Mouse (Mus musculus) bone marrow, adult 2 months (tissue): ENCODE data around the gene Ano2. TPM values are rescaled to one million over a fixed set of nuclear protein-coding genes. Genes with fewer than 3 reads are reported as not detected.

Experiments used
- H3K27ac ChIP-seq: fragments of 200-500 bp; 2 replicates; pipeline ENCODE4 v1.5.1; 2012; ENCODE audit warnings: low read depth, mild to moderate bottlenecking, control low read depth, inconsistent platforms, low read length; ENCODE audit not compliant: control insufficient read depth, poor library complexity, insufficient read depth
- H3K4me1 ChIP-seq: fragments of 200-500 bp; 2 replicates; pipeline ENCODE4 v1.6.1; 2011; ENCODE audit warnings: low read length; ENCODE audit not compliant: control insufficient read depth, insufficient read depth
- H3K4me3 ChIP-seq: fragments of 200-500 bp; replicated peaks from 2 replicates; pipeline ENCODE3; 2011; ENCODE audit warnings: mild to moderate bottlenecking, low read depth, low read length, control low read depth; ENCODE audit not compliant: control insufficient read depth
- CTCF ChIP-seq: fragments of 200-500 bp; IDR thresholded peaks from 2 replicates; pipeline ENCODE4 v1.5.1; 2011; ENCODE audit warnings: low read length, control low read depth; ENCODE audit not compliant: control insufficient read depth, insufficient read depth
- POLR2A ChIP-seq: fragments of 200-500 bp; IDR thresholded peaks from 2 replicates; pipeline ENCODE4 v1.6.1; 2011; ENCODE audit warnings: low read depth, mild to moderate bottlenecking, control low read depth, low read length, borderline replicate concordance; ENCODE audit not compliant: control insufficient read depth
- WGBS: fragments of 180-500 bp; shearing (Covaris S2); methylation state at CpG from one replicate; pipeline ENCODE4 v1.1.7; 2018; 5-methylcytosine and 5-hydroxymethylcytosine counted together
- polyA plus RNA-seq: library from polyadenylated mRNA; stranded (reverse); fragments of >200 nt; gene quantifications from 2 replicates; pipeline ENCODE4 v1.2.4, GENCODE M21; 2011; ENCODE audit warnings: low replicate concordance; ENCODE audit not compliant: missing spikeins, insufficient read depth, insufficient read length

The Ano2 gene
- polyA plus RNA-seq, 1 experiment: 1.6 TPM

- H3K27ac ChIP-seq: no peak overlapping the region
- no peaks in the 10 kb centered on the region for H3K4me1 ChIP-seq
- TF ChIP-seq POLR2A (no peak), CTCF (no peak)
- WGBS: 75% methylated on average over 11 of the region's 11 CpGs
- H3K4me3 ChIP-seq: no peak overlapping the region
Measured at GRCm38 (mm10) chr6:125762851-125763519, 72.8 kb downstream of the Ano2 start.

- WGBS: 64% methylated on average over 5 of the region's 5 CpGs
- TF ChIP-seq POLR2A: no peak
- no peak for TF ChIP-seq CTCF
- H3K4me3 ChIP-seq: no peak overlapping the region
- no peaks in the 10 kb centered on the region for H3K4me1 ChIP-seq
- no peak overlapping the region for H3K27ac ChIP-seq
Measured at GRCm38 (mm10) chr6:125773256-125773655, 83.0 kb downstream of the Ano2 start.

GRCm38 (mm10) chr6:125776291-125776690 is 86.1 kb downstream of the Ano2 start:
- H3K4me1 ChIP-seq: no peaks in the 10 kb centered on the region
- H3K4me3 ChIP-seq: no peak overlapping the region
- WGBS: 71% methylated on average over 5 of the region's 5 CpGs
- TF ChIP-seq POLR2A (no peak), CTCF (no peak)
- H3K27ac ChIP-seq: no peak overlapping the region

GRCm38 (mm10) chr6:125802954-125803353 is 112.7 kb downstream of the Ano2 start:
- Histone ChIP-seq H3K27ac (no peak overlapping the region), H3K4me1 (no peaks in the 10 kb centered on the region), H3K4me3 (no peak overlapping the region)
- WGBS: 81% methylated on average over 8 of the region's 8 CpGs
- TF ChIP-seq POLR2A (no peak), CTCF (no peak)

- Histone ChIP-seq H3K27ac (no peak overlapping the region), H3K4me3 (no peak overlapping the region), H3K4me1 (no peaks in the 10 kb centered on the region)
- TF ChIP-seq POLR2A (no peak), CTCF (no peak)
- 69% methylated on average over 20 of the region's 20 CpGs for WGBS
Measured at GRCm38 (mm10) chr6:125803364-125804011, 113.3 kb downstream of the Ano2 start.

GRCm38 (mm10) chr6:125808996-125809649 is 118.9 kb downstream of the Ano2 start:
- 73% methylated on average over 9 of the region's 9 CpGs for WGBS
- Histone ChIP-seq H3K27ac (no peak overlapping the region), H3K4me3 (no peak overlapping the region), H3K4me1 (no peaks in the 10 kb centered on the region)
- TF ChIP-seq CTCF (no peak), POLR2A (no peak)

GRCm38 (mm10) chr6:125811395-125811794 is 121.2 kb downstream of the Ano2 start:
- Histone ChIP-seq H3K4me1 (no peaks in the 10 kb centered on the region), H3K4me3 (no peak overlapping the region), H3K27ac (no peak overlapping the region)
- 14% methylated on average over 2 of the region's 2 CpGs for WGBS
- TF ChIP-seq POLR2A: no peak
- TF ChIP-seq CTCF: no peak

- H3K4me3 ChIP-seq: no peak overlapping the region
- no peak overlapping the region for H3K27ac ChIP-seq
- no peaks in the 10 kb centered on the region for H3K4me1 ChIP-seq
- TF ChIP-seq CTCF: no peak
- TF ChIP-seq POLR2A: no peak
- WGBS: 62% methylated on average over 4 of the region's 4 CpGs
Measured at GRCm38 (mm10) chr6:125838121-125838520, 147.9 kb downstream of the Ano2 start.
